Mouse (Mus musculus) heart, postnatal 10 days (tissue): ENCODE data around the gene Cep135. TPM values are rescaled to one million over a fixed set of nuclear protein-coding genes. Genes with fewer than 3 reads are reported as not detected.

Source experiments
- DNase-seq, 2 experiments: peaks; one replicate each; pipeline ENCODE4 v3.0.0; 2021
- intact Hi-C: fragments of 180-260 bp; cut with DNase I; formaldehyde crosslinking; loops from one replicate; pipeline ENCODE4 v1.15.1; 2025
- total RNA-seq, 2 experiments: library from RNA; stranded (reverse); gene quantifications; 2 replicates each; pipeline ENCODE4 v1.2.3; 2021

Cep135 gene
- total RNA-seq, 2 experiments from 2014 or later: 4.5 to 4.9 TPM

- intact Hi-C loops: no loop called here
- no peak for DNase-seq
These were observed 93.6 kb downstream of the Cep135 start for GRCm38 (mm10) chr5:76681895-76682656.

- intact Hi-C loops: no loop called here
- DNase-seq: no peak
These were observed 95.0 kb downstream of the Cep135 start for GRCm38 (mm10) chr5:76683455-76683854.

- intact Hi-C loops: no loop called here
- DNase-seq: no peak
These were observed 96.4 kb downstream of the Cep135 start for GRCm38 (mm10) chr5:76684658-76685605.

GRCm38 (mm10) chr5:76687961-76688600 is 99.6 kb downstream of the Cep135 start:
- DNase-seq: no peak
- intact Hi-C loops: no loop called here

- intact Hi-C loops: no loop called here
- no peak for DNase-seq
These were observed 100.1 kb downstream of the Cep135 start for GRCm38 (mm10) chr5:76688643-76689042.

- DNase-seq: no peak
- intact Hi-C loops: no loop called here
These were observed 101.7 kb downstream of the Cep135 start for GRCm38 (mm10) chr5:76690177-76690593.

GRCm38 (mm10) chr5:76691251-76691650 is 102.8 kb downstream of the Cep135 start:
- DNase-seq: no peak
- intact Hi-C loops: no loop called here

- intact Hi-C loops: no loop called here
- DNase-seq: no peak
These were observed 103.4 kb downstream of the Cep135 start for GRCm38 (mm10) chr5:76691706-76692424.

Other genes with a start within 250 kb of the Cep135 start
- gene Nmu, start 224.9 kb upstream of the Cep135 start, total RNA-seq: not detected
- not detected for gene Gm7271, start 104.7 kb upstream of the Cep135 start, total RNA-seq
- 10 to 100 TPM; 19.4 to 20.7 TPM for gene Exoc1, start 59.4 kb upstream of the Cep135 start, total RNA-seq
- gene C530008M17Rik, start 67.8 kb downstream of the Cep135 start, total RNA-seq: 1 to 10 TPM; 3.9 to 4.1 TPM